Mouse (Mus musculus) heart, postnatal 0 days (tissue): ENCODE results near the gene Nrl.

ENCODE experiments used
- CTCF ChIP-seq: IDR thresholded peaks from 2 replicates; pipeline ENCODE4 v1.5.1; 2016; ENCODE audit warnings: antibody characterized with exemption, control low read depth, low read depth
- EP300 ChIP-seq: IDR thresholded peaks from 2 replicates; pipeline ENCODE4 v1.6.1; 2016; ENCODE audit warnings: antibody characterized with exemption, low read depth

- TF ChIP-seq CTCF (no peak), EP300 (no peak)
Measured at GRCm38 (mm10) chr14:55513927-55514326, 10.9 kb downstream of the Nrl start.
